17 mouse cellular contexts compared by ENCODE assay signal in the genomic region with DNA sequence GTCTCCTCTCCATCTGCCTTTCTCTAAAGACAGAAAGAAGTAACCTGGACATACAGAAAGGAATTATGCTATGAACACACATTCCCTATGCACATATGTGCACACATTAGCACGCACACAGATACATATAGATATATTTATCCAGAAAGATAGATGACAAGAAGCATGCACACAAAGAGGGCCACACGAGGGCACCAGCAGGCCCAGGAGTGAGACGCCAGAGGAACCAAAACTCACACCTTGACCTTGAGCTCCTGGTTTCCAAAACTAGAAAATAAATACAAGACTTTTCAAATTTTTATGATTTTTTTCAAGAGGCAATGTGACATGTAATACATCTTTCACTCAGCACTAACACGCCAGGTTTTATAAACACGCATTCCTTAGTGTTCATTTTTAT.
A peak's percentile ranks its signal among the peaks of the same experiment; 100 is the strongest.
DNase-seq lines count a peak whose midpoint lies in the region; ATAC-seq and TF ChIP-seq lines count a peak whose summit lies in the region.
"Had no signal": no experiment of that assay in that cellular context is flagged by ENCODE, and none has a peak within 500 bp of the region (broad histone marks: within the 10 kb centered on the region; RNA-seq: fewer than 3 reads in every experiment).

No protein-coding gene starts in this region.

- H3K9me3 ChIP-seq in forebrain, embryonic 11.5 days (ENCODE audit: control insufficient read depth, low read length): no peaks in the 10 kb centered on the region
- H3K9me3 ChIP-seq in forebrain, embryonic 14.5 days (replicated peaks; ENCODE audit: control insufficient read depth, low read length): no peaks in the 10 kb centered on the region
- H3K9me3 ChIP-seq: embryonic facial prominence, embryonic 12.5 days; forebrain, embryonic 10.5 days; hindbrain, embryonic 10.5 days; intestine, embryonic 15.5 days had no signal

- H3K4me1 ChIP-seq in forebrain, embryonic 11.5 days (replicated peaks; ENCODE audit: control insufficient read depth, insufficient read depth, low read length): no peaks in the 10 kb centered on the region
- H3K4me1 ChIP-seq in forebrain, embryonic 14.5 days (ENCODE audit: control insufficient read depth, insufficient read depth, low read length): no peaks in the 10 kb centered on the region
- H3K4me1 ChIP-seq: hindbrain, embryonic 10.5 days had no signal

- DNase-seq in forebrain, embryonic 11.5 days (ENCODE audit: low spot score): peak; percentile 7
- DNase-seq in forebrain, embryonic 14.5 days (ENCODE audit: low spot score): no peak
- no peak for DNase-seq in left cerebral cortex, adult 2 months (ENCODE audit: extremely low spot score in 1 of 2, low spot score in 2 of 2)
- no peak for DNase-seq in left cerebral cortex, adult 9 months (ENCODE audit: low spot score in 2 of 2)
- peak; percentile 16 for DNase-seq in thymus, postnatal 0 days (ENCODE audit: low spot score)
- no peak for DNase-seq in thymus, postnatal 36 days
- DNase-seq in thymus, postnatal 4 days: peak; percentile 45
- DNase-seq in right cerebral cortex, adult 18-20 months: no peak
- DNase-seq: cerebellum, postnatal 14 days; kidney, postnatal 4 days had no signal

- 86% methylated on average over 5 of the region's 5 CpGs for WGBS in forebrain, embryonic 11.5 days
- 80% methylated on average over 5 of the region's 5 CpGs for WGBS in forebrain, embryonic 14.5 days

- H3K36me3 ChIP-seq in forebrain, embryonic 11.5 days (ENCODE audit: control insufficient read depth, insufficient read depth, low read length): no peaks in the 10 kb centered on the region
- H3K36me3 ChIP-seq in forebrain, embryonic 14.5 days (ENCODE audit: control insufficient read depth, insufficient read depth, low read length): no peaks in the 10 kb centered on the region
- H3K36me3 ChIP-seq: embryonic facial prominence, embryonic 12.5 days; forebrain, embryonic 10.5 days; hindbrain, embryonic 10.5 days; intestine, embryonic 15.5 days; limb, embryonic 13.5 days; midbrain, embryonic 10.5 days had no signal

- no peaks in the 10 kb centered on the region for H3K27me3 ChIP-seq in forebrain, embryonic 11.5 days (ENCODE audit: control insufficient read depth, insufficient read depth, low read length)
- H3K27me3 ChIP-seq in forebrain, embryonic 14.5 days (replicated peaks; ENCODE audit: control insufficient read depth, insufficient read depth, low read length): no peaks in the 10 kb centered on the region
- H3K27me3 ChIP-seq: embryonic facial prominence, embryonic 12.5 days; intestine, embryonic 15.5 days; limb, embryonic 13.5 days had no signal

- peak; percentile 42 for TF ChIP-seq CTCF in left cerebral cortex, adult 2 months (IDR thresholded peaks at IDR 0.05)

- H3K4me3 ChIP-seq in forebrain, embryonic 11.5 days (ENCODE audit: low read depth, low read length): no peak overlapping the region
- H3K4me3 ChIP-seq in forebrain, embryonic 14.5 days (ENCODE audit: low read depth, low read length): no peak overlapping the region
- no peak overlapping the region for H3K4me3 ChIP-seq in left cerebral cortex, adult 2 months
- H3K4me3 ChIP-seq: embryonic facial prominence, embryonic 12.5 days; forebrain, embryonic 10.5 days; hindbrain, embryonic 10.5 days; intestine, embryonic 15.5 days; limb, embryonic 13.5 days; midbrain, embryonic 10.5 days; myocyte had no signal

- no peak for ATAC-seq in forebrain, embryonic 11.5 days (replicated peaks; ENCODE audit: low FRiP score)
- no peak for ATAC-seq in forebrain, embryonic 14.5 days

- no peak overlapping the region for H3K9ac ChIP-seq in forebrain, embryonic 11.5 days (ENCODE audit: low read length)
- no peak overlapping the region for H3K9ac ChIP-seq in forebrain, embryonic 14.5 days (ENCODE audit: low read length)
- H3K9ac ChIP-seq: embryonic facial prominence, embryonic 12.5 days; intestine, embryonic 15.5 days; limb, embryonic 13.5 days had no signal

- no peak overlapping the region for H3K4me2 ChIP-seq in forebrain, embryonic 11.5 days (ENCODE audit: low read depth, low read length, severe bottlenecking)
- no peak overlapping the region for H3K4me2 ChIP-seq in forebrain, embryonic 14.5 days (ENCODE audit: low read length)
- H3K4me2 ChIP-seq: embryonic facial prominence, embryonic 12.5 days; intestine, embryonic 15.5 days; limb, embryonic 13.5 days had no signal

- H3K27ac ChIP-seq in forebrain, embryonic 11.5 days (ENCODE audit: low read depth, low read length): no peak overlapping the region
- H3K27ac ChIP-seq in forebrain, embryonic 14.5 days (ENCODE audit: low read depth, low read length): no peak overlapping the region
- H3K27ac ChIP-seq in left cerebral cortex, adult 2 months: no peak overlapping the region
- H3K27ac ChIP-seq: embryonic facial prominence, embryonic 12.5 days; forebrain, embryonic 10.5 days; hindbrain, embryonic 10.5 days; intestine, embryonic 15.5 days; limb, embryonic 13.5 days; midbrain, embryonic 10.5 days had no signal

- intact Hi-C loops in left cerebral cortex, adult 2 months (cut with DNase I): loop anchor here (10.0 kb wide), 1 partner anchor 510 kb away; no protein-coding TSS in a partner anchor

Comparison
In these comparisons a context has a peak if more than half of its experiments do, and no peak if none do; other contexts are left out.
1. DNase-seq: peak in forebrain, embryonic 11.5 days (single experiment), thymus, postnatal 0 days (single experiment) and thymus, postnatal 4 days (single experiment); none in forebrain, embryonic 14.5 days (single experiment), left cerebral cortex, adult 2 months (0 of 2), left cerebral cortex, adult 9 months (0 of 2), thymus, postnatal 36 days (0 of 2) and right cerebral cortex, adult 18-20 months (single experiment).